Mouse (Mus musculus): ENCODE data around the gene Rac2.

Rac2 gene

DNA sequence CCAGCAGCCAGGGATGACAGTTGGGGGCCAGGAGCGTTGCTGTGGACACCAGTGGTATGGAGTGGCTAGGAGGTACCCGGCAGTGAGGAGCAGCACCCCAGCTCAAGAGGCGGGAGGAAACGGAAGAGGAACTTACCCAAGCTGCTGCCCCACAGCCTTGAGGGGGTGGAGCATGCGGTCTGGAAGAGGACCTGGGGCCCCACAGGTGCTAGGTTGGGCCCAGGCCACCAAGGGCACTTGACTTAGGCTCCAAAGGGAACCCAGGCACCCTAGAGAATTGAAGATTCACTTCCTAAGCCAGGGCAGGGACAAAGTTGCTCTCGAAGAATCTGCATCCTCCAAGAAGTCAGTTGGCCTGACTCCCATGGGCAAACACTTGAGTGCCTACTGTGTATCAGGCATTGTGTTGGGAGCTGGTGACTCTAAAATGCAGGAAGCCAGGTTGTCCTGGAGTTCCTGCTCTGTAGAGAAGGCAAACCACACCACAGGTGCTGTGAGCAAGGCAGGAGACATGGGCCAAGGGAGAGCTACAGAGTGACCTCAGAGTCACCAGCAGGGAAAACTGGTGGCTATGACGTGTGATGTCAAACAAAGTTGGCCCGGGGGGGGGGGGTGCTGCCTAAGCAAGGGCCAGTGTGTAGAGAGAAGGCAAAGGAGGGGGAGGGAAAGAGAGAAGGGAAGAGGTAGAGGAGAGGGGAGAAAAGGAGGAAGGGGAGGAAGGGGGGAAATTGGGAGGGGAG is at the start of gene Rac2:
Gene Rac2, minus strand, starts transcription at position 126 of the 740 bp plus-strand sequence.
- DNase-seq (ENCODE audit: low spot score in 2 of 2) = peak; percentile 92 to 93

DNA sequence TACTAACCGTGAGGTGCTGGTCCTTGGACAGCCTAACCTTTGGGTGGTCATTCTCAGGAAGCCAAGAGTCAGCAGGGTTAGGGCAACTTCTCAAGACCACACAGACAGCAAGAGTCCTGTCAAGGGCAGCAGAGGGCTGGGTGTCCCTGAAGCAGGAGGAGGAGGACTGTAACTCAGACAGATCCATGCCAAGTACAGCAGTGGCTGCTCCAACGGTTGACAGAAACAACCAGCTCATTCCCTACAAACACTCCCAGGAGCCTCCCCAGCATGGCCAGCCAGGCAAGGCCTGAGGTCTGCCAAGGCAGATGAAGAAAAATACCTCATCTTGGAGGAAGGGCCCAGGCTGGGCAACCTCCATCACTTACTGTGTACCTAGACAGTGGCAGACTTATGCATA is 44.4 kb upstream of the Rac2 start:
- DNase-seq (ENCODE audit: low spot score in 2 of 2) = no peak

DNA sequence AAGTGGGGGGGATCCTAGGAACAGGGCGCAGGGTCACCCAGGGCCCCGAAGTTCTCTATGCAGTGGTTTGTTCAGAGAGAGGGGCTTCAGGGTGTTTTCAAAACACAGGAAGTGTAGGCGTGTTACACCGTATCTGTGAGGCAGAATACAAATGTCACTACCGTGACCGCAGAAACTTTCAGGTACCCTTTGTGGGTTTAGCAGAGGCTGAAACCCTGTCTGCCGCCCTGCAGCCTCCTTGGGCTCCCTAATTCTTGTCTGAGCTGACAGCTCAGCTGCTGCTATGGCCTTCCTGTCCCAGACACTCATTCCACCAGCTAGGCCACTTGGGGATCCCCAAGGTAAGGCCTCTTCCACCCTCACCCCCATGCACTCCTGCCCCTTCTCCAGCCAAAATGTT is 42.0 kb upstream of the Rac2 start:
- peak; percentile 54 to 56 for DNase-seq (ENCODE audit: low spot score in 2 of 2)

DNA sequence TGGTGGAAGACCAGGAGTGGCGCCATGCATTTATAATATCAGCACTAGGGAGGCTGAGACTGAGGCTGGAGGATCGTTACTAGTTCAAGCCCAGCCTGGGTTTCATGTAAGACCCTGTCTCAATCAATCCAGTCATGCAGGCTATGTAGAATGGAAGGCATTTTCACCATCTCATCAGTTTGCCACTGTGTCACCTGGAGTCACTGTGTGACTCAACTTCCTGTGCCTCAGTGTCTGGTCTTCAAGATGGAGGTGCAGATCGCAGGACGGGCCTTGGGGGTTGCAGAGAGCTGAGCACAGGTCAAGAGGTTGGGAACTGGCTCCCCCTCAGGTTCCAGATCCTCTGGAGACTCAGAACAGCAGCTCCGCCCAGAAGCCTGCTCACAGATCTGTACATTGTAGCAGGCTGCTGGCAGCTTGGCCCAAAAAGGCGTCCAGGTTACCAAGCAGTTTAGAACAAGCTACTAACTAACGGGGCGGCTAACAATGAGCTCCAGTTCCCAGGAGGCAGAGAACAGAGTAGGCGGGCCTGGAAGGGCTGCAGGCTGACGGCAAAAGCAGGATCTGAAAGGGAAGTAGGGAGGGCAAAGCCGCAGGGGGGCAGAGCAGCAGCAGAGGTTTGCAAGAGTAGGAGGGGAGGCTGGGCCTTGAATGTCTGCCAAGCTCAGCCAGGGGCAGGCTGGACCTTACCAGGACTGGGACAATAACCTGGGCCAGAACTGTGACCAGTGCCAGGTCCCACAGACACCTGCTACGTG is 38.3 kb upstream of the Rac2 start:
- DNase-seq (ENCODE audit: low spot score in 2 of 2) = no peak

DNA sequence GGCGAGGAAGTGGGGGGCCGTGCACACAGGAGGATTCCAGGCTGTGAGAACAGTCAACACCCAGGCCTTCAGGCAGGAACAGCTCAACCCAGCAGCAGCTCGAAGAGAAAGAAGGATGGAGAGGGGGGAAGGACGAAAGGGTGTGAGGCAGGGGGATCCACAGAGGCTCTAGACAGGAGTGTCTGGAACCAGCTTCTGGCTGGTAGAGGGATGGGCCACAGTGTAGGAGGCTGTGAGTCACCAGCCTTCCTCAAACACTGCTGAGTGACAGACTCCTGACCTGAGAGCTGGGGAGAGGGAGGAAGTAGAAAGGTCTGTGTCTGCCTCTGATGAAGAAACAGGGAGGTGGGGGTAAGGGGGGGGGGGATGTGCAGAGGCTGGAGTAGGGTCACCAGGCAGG is 34.9 kb upstream of the Rac2 start:
- DNase-seq (ENCODE audit: low spot score in 2 of 2) = no peak

DNA sequence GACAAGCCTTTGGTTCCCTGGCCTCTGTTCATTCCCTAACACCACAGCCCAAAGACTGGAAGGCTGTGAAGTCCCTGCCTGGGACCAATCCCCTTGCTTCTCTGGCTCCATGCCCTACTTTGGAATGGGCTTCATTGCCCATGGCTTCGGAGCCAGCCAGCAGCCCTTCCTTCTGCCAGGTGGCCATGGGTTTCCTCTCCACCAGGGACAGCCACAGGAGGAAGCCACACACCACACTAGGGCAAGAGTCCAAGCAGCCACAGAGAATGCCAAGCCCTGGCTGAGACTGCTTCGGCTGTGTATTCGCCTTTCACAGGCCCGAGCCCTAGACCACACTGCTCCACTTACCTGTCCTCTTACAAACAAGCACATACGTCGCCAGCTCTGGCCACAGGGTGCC is 33.5 kb upstream of the Rac2 start:
- no peak for DNase-seq (ENCODE audit: low spot score in 2 of 2)

DNA sequence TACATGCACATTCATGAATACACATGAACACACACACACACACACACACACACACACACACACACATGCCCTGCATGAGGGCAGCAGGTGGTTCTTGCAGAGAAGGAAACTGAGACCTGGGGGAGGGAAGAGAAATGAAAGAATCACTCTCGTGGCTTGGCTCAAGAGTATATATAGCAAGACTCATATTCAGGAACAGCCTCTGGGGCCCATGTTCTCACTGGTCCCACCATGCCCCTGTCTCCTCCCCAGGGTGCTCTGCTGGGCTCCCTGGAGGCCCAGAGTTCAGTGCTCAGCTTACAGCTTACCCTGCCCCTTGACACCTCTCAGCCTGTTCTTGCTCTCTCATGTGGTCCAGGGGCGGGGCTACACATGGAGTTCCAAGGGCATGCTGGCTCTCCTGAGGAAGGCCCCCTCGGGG is 32.8 kb upstream of the Rac2 start:
- DNase-seq (ENCODE audit: low spot score in 2 of 2) = peak; percentile 66 to 74

DNA sequence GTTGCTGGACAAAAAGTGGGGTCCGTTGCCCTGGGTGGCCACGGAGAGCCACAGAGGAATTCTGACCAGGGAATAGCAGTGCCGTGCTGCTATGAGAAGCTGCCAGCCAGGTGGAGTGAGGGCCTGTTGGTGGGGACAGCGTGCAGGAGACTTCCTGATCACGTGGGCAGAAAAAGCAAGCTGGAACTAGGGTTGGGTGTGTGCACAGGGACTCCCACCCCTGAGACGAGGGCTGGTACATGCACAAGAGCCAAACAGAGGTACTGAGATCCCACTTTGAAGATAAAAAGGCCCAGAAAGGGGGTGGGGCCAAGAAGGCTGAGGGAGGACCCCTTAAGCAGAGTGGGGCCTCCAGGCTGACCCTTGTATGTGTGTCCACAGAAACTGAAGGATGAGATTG is 31.7 kb upstream of the Rac2 start:
- no peak for DNase-seq (ENCODE audit: low spot score in 2 of 2)

DNA sequence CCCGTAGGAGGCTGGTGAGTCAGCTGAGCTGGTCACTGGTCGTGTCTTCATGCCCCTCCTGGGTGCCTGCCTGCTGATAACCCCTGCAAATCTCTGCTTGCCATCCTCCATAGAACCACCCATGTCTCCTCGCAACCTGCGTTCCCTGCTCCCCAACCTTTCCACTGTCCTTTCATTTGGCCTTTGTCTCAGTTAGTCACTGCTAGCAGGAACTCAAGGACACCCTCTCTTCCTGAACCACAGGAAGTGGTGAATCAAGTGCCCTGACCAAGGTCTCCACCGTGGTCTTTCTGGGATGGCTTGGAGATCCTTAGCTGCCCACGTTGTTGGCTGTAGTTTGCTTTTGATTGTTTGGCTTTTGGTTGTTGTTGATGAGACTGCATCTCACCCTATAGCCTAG is 28.6 kb upstream of the Rac2 start:
- no peak for DNase-seq (ENCODE audit: low spot score in 2 of 2)

DNA sequence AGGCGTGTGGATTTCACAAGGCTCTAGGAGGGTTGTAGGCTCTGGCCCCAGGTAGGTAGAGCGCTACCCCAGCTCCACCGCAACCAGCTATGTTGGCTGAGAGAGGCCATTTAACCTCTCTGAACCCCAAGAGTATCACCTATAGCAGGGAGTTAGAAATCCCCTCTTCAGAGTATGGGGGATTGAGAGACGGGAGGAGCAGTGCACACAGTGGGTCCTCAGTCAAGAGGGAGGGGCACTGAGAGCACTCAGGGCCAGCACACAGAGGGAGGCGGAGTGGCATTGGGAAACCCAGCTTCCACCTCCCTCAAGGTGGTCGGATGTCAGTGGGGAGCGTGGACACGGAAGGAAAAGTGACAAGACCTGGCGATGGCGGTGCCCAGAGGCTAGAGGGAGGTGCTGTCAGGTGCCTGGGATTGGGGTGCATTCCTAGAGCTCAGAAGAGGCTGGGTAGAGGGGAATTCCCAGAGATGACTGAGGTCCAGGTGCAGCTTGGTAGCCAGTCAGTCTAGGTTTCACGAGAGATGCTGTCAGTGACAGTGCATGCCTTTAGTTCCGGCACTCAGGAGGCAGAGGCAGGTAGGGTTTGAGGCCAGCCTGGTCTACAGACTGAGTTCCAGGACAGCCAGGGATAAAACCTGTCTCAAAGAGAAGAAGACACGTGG is 27.1 kb upstream of the Rac2 start:
- no peak for DNase-seq (ENCODE audit: low spot score in 2 of 2)

DNA sequence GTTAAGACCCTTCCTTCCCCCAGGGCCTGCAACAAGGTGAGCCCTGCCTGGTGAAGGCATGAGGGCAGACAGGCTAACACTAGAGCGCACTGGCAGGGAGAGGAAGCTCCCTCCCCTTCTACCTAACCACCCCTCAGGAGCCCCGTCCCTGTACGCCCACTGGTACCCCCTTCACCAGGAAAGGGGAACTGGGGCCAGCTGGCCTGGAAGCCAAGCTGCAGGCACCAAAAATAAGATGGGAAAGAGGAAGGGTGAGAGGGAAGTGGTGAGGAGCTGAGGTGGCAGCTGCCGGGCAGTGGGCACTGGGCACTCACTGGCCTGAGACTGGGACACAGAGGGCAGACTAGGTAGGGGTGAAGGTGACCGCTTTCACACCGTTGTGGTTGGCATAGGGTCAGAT is 26.5 kb upstream of the Rac2 start:
- peak; percentile 66 to 67 for DNase-seq (ENCODE audit: low spot score in 2 of 2)

DNA sequence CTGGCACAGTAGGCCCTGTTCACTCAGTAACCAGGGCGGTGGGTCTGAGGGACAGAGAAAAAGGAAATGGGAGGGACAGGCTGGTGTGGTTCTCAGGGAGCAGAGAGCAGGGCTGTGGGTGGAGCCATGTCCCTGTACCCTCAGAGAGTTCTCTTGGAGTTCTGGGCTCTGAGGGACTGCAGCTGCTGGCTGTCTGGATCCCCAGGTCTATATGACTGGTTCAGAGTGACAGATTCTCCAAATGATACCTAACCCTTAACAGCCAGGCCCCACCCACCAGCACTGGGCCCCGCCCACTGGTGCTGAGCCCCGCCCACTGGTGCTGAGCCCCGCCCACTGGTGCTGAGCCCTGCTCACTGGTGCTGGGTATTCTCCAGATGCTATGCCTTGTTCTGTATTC is 25.1 kb upstream of the Rac2 start:
- peak; percentile 70 to 71 for DNase-seq (ENCODE audit: low spot score in 2 of 2)

DNA sequence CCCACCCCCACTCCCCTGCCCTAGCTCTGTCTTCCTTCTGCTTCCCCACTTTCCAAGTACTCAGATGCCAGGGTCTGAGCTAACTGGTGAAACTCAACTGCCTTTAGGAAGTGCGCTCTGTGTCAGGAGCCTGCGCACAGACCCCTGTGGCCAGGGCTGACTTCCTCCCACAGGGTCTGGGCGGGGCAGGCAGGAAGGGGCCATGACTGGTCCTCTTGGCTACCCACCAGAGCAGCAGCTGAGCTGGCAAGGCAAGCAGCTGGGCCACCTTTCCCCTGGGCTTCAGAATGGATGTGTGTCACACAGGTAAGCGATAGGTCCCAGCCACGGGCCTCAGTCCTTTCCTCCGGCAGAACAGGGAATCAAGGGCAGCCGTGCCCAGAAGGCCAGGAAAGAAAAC is 24.3 kb upstream of the Rac2 start, which contains the start of gene Cyth4:
Gene Cyth4, plus strand, starts transcription at position 134 of the 400 bp plus-strand sequence.
- peak; percentile 90 to 91 for DNase-seq (ENCODE audit: low spot score in 2 of 2)

DNA sequence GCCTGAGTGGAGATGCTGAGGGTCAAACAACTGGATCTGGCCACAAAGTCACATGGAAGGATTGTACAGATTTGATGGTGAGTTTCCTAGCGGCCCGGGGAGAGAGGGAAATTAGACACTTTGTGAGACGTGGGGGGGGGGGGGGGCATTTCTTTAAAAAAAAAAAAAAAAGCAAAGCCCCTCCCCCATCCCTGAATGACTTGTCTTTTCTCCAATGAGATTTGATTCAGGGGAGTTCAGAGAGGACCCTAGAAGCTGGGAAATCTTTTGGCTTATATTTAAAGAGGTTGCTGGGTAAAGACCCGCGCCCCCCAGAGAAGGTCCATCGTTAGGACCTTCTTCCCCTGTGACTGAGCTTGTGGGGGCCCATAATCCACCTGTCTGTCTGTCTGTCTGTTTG is 23.9 kb upstream of the Rac2 start:
- no peak for DNase-seq (ENCODE audit: low spot score in 2 of 2)

DNA sequence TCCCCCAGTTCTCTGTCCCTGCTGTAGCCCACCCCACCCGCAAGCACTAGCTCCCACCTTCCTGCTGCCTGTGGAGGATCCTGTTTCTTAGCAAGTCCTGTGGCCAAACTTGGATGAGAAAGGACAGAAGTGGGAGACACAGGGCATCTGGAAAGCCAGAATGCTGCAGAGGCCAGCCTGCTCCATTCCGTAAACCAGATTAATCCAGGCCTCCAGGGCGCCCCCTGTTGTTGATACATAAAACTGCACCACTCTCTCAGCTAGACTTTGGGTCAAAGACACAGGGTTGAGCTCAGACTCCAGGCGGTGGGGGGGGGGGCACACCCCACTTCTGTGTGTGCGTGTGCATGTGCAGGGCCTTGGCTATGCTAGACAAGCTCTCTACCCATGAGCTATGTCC is 22.9 kb upstream of the Rac2 start:
- no peak for DNase-seq (ENCODE audit: low spot score in 2 of 2)

DNA sequence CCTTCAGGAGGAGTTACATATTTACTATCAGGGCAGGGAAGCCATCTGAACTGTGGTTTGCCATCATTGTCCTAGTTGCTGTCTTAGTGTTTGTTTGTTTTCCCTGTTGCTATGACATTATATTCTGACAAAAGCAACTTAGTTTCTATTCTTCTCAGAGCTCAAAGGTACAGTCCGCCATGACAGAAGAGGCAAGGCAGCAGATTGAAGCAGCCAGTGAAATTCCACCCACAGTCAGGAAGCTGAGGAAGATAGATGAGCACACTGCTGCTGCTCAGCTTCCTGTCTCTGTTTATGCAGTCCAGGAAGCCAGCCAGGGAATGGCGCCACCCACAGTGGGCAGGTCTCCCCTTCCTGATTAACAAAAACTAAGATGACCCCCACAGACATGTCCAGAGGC is 22.2 kb upstream of the Rac2 start:
- DNase-seq (ENCODE audit: low spot score in 2 of 2) = peak in 1 of 2 experiments; percentile 34

DNA sequence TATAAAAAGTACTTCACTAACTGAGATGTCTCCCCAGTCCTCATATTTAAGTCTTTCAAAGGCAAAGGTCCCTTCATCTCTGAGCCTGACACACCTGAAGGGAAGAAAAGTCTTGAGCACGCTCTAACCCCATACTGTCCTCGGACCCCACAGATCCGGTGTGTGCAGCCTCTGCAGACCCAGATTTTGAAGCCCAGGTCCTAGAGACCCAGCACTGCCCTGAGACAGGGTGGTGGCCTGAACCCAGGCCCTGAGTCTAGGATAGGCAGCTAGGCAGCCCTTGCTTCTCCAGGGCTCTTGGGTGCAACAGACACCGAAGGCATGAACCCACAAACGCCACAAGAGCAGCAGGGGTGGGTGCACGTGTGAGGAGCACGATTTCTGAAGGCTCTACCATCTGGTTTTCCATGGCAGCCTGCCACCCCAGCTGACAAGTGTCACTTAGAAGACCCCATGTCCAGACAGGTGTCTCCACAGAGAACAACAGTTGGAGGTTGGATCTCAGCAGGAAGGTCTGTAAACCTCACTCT is 21.4 kb upstream of the Rac2 start:
- DNase-seq (ENCODE audit: low spot score in 2 of 2) = no peak

DNA sequence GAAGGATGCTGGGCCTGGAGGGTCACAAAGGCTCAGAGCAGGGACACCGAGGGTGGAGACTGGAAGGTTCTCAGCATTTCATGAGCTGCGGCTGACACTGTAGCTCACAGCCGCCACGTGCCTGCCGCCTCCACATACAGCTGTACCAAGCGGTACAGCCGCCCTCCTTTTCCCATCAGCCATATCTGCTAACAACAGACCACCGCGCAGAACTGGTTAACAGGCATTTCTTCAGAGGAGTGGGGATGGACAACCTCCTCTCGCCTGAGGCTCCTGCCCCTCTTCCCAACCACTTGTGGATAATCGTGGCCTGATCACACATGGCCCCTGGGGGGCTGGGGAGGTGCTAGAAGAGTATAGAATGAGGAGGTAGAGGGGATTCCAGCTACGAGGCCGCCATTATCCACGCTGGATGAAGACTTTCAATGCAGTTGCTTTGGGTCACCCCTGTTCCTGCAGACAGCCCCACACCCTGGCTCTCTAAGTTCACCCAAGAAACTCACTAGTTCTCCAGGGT is 19.9 kb upstream of the Rac2 start:
- no peak for DNase-seq (ENCODE audit: low spot score in 2 of 2)

DNA sequence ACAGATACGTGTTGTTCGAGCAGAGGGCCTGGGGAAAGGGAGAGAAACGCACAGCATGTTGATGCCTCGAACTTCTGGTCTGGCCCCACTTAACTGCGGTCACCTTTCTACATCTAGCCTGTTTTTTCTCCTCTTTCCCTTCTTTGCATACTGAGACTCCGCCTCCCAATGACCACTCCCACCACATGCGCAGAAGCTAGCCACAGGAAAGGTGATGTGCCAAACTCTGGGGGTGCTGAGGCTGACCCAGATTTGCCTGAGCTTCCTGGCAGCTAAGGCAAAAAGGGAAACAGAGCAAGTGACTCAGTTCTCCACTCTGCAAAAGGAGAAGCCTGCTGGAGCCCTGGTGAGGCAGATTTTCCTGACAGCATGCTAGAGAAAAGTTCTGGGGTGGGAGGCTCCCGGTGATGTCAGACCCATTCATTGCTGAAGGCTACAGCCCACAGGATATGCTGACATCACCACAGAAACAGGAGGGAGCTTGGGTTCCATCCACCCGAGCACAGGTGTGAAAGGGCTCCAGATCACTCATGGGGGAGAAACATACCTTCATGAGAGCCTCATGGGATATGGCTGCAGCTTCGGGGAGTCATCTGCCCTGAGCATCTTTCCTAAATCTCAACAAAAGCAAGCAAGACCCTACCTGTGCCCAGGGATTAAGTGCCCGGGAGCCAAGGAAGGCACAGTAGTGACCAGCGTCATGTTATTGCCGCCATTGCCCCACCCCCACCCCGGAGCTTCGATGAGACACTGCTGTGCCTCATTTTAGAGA is 19.3 kb upstream of the Rac2 start:
- DNase-seq (ENCODE audit: low spot score in 2 of 2) = peak; percentile 84 to 85

DNA sequence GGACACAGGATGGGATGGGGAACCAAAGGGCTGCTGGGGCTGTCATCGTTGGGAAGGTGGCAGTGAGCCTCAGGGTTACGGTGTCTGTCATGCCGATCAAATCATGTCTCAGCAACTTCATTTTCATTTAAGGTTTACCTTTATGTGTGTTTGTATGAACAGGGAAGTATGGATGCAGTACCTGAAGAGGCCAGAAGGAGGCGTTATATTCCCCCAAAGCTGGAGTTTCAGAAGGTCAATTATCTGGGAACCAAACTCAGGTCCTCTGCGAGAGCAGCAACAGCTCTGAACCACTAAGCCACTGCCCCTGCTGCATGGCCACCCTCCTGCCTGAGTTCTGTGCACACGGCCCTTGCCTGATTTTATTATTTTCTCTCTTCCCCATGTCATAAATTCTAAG is 18.2 kb upstream of the Rac2 start:
- DNase-seq (ENCODE audit: low spot score in 2 of 2) = no peak

DNA sequence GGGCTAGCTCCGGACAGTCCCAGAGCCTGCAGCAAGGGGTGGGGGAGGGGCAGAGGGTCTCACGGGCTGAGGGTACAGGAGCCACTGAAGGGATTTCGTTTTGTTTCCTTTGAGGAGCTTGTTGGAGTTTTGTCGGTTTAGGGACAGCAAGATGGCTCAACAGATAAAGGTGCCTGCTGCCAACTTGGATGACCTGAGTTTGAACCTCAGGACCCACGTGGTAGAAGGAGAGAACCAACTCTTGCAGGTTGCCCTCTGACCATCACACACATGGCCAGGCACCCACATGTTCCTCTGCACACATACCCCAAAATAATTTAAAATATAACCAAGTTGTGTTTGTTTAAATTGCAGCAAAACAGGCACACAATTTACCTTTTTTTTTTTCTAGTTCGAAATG is 17.4 kb upstream of the Rac2 start:
- no peak for DNase-seq (ENCODE audit: low spot score in 2 of 2)

Measured in spleen, postnatal 36 days (tissue).